Mouse (Mus musculus) small intestine, adult 2 months (tissue): ENCODE data around the gene Fgf12. TPM values are rescaled to one million over a fixed set of nuclear protein-coding genes. Genes with fewer than 3 reads are reported as not detected.

ENCODE experiments used
- H3K27ac ChIP-seq: fragments of 200-500 bp; 2 replicates; pipeline ENCODE4 v1.5.1; 2012; ENCODE audit warnings: low read depth, low read length, control low read depth, inconsistent platforms; ENCODE audit not compliant: insufficient read depth
- H3K27me3 ChIP-seq: fragments of 200-500 bp; 2 replicates; pipeline ENCODE4 v1.6.1; 2012; ENCODE audit warnings: mild to moderate bottlenecking, moderate library complexity, low read length, inconsistent platforms; ENCODE audit not compliant: control insufficient read depth, insufficient read depth
- H3K36me3 ChIP-seq: fragments of 200-500 bp; 2 replicates; pipeline ENCODE4 v1.6.1; 2012; ENCODE audit warnings: mild to moderate bottlenecking, low read length, control low read depth, inconsistent platforms; ENCODE audit not compliant: control insufficient read depth, insufficient read depth
- H3K4me1 ChIP-seq: fragments of 200-500 bp; 2 replicates; pipeline ENCODE4 v1.6.1; 2012; ENCODE audit warnings: low read length, inconsistent platforms, mixed read lengths; ENCODE audit not compliant: control insufficient read depth, insufficient read depth, insufficient read length
- H3K4me3 ChIP-seq: fragments of 200-500 bp; 2 replicates; pipeline ENCODE4 v1.5.1; 2012; ENCODE audit warnings: low read depth, mild to moderate bottlenecking, control low read depth, inconsistent platforms, low read length, moderate library complexity
- CTCF ChIP-seq: fragments of 200-500 bp; IDR thresholded peaks from 2 replicates; pipeline ENCODE4 v1.5.1; 2012; ENCODE audit warnings: low read depth, mild to moderate bottlenecking, control low read depth, inconsistent platforms, low read length, moderate library complexity, mixed read lengths; ENCODE audit not compliant: insufficient replicate concordance, insufficient read length; ENCODE audit errors: extremely low read depth
- POLR2A ChIP-seq: fragments of 200-500 bp; IDR thresholded peaks from 2 replicates; pipeline ENCODE4 v1.6.1; 2012; ENCODE audit warnings: low read depth, mild to moderate bottlenecking, control low read depth, inconsistent platforms, low read length, moderate library complexity
- WGBS: fragments of 180-500 bp; shearing (Covaris S2); methylation state at CpG from one replicate; pipeline ENCODE4 v1.1.7; 2018; 5-methylcytosine and 5-hydroxymethylcytosine counted together
- polyA plus RNA-seq: library from polyadenylated mRNA; depleted of rRNA; stranded (reverse); fragments of >200 nt; gene quantifications from 2 replicates; pipeline ENCODE4 v1.2.3, GENCODE M21; 2012

The Fgf12 gene
- polyA plus RNA-seq, 1 experiment, result 0.24 TPM

DNA sequence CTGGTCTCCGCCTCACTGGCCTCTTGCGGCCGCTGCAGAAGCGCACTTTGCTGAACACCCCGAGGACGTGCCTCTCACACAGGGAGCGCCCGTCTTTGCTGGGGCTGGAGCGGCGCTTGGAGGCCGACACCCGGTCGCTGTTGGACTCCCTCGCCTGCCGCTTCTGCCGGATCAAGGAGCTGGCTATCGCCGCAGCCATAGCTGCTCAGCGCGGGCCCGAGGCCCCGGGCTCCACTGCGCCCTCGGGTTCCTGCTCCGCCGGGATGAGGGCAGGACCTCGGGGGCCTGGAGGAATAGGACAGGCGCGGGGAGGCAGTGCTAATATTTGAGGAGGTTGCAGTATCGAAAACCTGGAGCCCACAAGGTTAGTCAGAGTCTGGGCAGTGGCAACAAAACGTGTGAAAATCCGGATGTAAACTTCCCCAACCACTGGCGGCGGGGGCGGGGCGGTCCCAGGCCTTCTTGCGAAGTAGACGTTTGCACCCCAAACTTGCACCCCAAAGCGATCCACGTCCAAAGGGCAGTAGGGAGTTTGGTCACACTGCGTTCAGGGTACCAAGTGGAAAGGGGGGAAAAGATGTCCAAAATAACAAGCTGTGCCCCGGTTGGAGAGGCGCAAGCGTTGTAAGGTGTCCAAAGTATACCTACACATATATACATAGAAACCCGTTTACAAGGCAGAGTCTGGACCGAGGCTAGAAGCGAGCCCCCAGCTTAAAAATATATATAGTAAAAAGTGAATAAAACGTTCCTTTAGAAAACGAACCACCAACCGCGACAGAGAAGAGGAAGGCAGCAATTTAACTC is 307.7 kb downstream of the Fgf12 start:
- Histone ChIP-seq H3K36me3 (no peaks in the 10 kb centered on the region), H3K4me1 (peaks cover 4% of the 10 kb centered on the region; the same call in 1 of the 2 replicates), H3K27ac (no peak overlapping the region), H3K4me3 (peak overlapping the region; percentile 61), H3K27me3 (peaks cover 22% of the 10 kb centered on the region)
- 1% methylated on average over 51 of the region's 51 CpGs for WGBS
- TF ChIP-seq POLR2A, result no peak
- TF ChIP-seq CTCF, result no peak

DNA sequence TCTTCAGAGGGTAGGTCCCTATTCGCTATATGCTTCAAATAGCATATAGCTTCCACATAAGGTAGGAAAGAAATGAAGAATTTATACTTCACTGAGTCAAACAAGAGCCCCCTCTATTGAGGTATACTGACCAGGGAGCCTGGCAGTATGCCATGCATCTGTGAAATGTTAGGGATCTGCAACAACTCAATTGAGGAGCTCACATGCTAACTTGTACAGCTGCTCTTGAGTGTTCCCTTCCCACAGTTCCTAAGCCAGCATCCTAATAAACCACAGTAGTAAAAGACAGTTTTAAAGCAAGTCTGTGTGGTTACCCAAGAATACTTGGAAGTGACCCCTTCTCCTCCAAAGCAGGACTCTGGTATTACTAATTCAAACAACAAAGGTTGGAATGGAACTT is 331.3 kb downstream of the Fgf12 start:
- H3K36me3 ChIP-seq, result no peaks in the 10 kb centered on the region
- no peaks in the 10 kb centered on the region for H3K4me1 ChIP-seq
- 86% methylated on average over 1 of the region's 1 CpGs for WGBS
- H3K27me3 ChIP-seq, result no peaks in the 10 kb centered on the region
- H3K4me3 ChIP-seq, result no peak overlapping the region
- TF ChIP-seq POLR2A (no peak), CTCF (no peak)
- H3K27ac ChIP-seq, result no peak overlapping the region

DNA sequence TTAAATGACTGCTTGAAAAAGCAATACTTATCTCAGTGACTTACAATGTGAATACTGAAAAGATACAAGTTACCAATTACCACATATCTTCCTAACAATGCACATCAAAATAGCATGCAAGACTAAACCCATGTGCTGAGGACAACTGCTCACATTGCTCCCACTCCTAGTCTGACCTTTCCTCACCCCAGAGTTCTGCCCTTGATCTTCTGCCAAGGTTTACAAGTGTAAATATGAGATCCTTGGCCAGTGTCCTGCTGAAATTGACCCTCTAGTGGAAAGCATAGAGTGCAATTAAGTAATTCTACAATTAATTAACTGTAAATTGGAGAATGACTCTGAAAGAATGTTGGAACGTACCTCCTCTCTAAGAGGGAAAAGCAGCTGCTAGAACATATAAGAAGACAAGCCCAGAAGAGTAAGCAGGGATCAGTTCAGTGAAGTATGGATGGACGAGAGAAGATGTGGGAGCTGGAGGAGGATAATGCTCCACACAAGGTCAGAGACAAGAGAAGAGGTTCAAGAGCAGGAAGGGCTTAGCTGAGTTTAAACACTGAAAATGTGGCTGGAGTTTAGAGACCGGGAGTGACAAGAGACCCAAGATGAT is 333.1 kb downstream of the Fgf12 start:
- TF ChIP-seq CTCF, result no peak
- TF ChIP-seq POLR2A, result no peak
- no peaks in the 10 kb centered on the region for H3K4me1 ChIP-seq
- no peak overlapping the region for H3K27ac ChIP-seq
- H3K27me3 ChIP-seq, result no peaks in the 10 kb centered on the region
- WGBS, result 49% methylated on average over 3 of the region's 3 CpGs
- no peak overlapping the region for H3K4me3 ChIP-seq
- no peaks in the 10 kb centered on the region for H3K36me3 ChIP-seq

DNA sequence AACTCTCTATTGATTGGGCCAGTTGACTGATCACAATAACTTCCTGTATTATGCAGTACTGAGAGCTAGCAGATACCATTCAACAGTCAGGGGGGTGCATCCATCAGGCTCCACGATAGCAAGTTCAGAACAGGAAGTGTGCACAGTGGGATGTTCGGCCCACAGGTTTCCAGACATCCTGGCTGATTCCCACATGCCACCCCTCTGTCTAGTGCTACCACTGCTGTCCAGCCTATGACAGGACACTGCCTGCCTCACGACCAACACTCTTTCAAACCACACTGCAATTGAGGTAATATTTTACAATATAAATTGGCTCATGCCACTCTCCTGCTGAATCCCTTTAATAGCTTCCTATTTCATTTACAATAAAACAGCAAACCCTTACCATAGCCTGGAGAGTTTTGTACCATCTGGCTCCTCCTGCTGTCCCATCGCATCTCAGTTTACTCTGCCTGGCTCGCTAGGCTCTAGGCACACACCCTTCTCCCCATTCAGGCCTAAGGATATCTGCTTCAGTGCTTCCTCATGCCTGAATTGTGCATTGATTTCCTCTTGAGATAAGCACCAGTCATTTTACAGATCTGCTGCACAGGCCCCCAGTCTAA is 341.6 kb downstream of the Fgf12 start:
- TF ChIP-seq POLR2A, result no peak
- TF ChIP-seq CTCF, result no peak
- H3K27ac ChIP-seq, result no peak overlapping the region
- no peaks in the 10 kb centered on the region for H3K36me3 ChIP-seq
- 78% methylated on average over 5 of the region's 5 CpGs for whole genome bisulfite sequencing
- no peaks in the 10 kb centered on the region for H3K4me1 ChIP-seq
- H3K4me3 ChIP-seq, result no peak overlapping the region
- H3K27me3 ChIP-seq, result no peaks in the 10 kb centered on the region

DNA sequence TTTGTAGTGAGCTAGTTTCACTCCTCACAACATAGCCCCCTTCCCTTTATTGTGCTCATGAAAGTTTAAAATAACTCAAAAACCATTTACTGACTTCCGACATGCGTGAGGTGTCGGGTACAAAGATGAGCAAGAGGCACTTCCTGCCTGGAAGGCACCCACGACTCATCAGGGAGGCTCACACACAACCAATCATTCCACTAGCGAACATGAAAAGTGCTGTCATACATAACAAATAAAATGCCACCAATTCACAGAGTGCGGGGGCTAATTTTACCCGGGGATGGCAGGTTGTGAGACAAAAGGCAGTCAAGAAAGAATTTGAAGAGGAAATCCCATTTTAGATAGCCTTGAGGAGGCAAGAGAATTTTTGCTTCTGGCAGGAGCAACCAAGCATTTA is 344.6 kb downstream of the Fgf12 start:
- Histone ChIP-seq H3K27ac (no peak overlapping the region), H3K4me1 (peaks cover 3% of the 10 kb centered on the region; the same call in 1 of the 2 replicates), H3K36me3 (no peaks in the 10 kb centered on the region), H3K27me3 (no peaks in the 10 kb centered on the region), H3K4me3 (no peak overlapping the region)
- TF ChIP-seq POLR2A, result no peak
- no peak for TF ChIP-seq CTCF
- 77% methylated on average over 7 of the region's 7 CpGs for WGBS

DNA sequence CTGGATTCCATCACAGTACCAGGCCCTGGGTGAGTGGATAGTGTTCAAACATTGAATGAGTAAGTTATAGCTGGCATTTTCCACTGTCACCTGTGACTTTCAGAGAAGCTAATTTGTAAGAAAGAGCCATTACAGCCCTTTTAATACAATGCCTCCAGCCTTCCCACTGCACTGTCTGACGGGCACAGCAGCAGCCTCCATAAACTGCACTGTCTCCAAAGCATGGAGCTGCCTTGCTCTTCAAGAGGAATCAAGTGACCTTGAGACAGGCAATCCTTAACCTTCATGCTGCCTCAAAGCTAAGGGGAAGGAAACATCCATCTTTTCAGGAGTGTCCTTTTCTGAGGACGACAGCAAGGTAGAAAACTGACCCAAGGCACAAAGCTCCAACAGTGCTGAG is 345.0 kb downstream of the Fgf12 start:
- Histone ChIP-seq H3K4me1 (peaks cover 3% of the 10 kb centered on the region; the same call in 1 of the 2 replicates), H3K27me3 (no peaks in the 10 kb centered on the region), H3K4me3 (no peak overlapping the region), H3K36me3 (no peaks in the 10 kb centered on the region), H3K27ac (no peak overlapping the region)
- no peak for TF ChIP-seq POLR2A
- 72% methylated on average over 2 of the region's 2 CpGs for WGBS

DNA sequence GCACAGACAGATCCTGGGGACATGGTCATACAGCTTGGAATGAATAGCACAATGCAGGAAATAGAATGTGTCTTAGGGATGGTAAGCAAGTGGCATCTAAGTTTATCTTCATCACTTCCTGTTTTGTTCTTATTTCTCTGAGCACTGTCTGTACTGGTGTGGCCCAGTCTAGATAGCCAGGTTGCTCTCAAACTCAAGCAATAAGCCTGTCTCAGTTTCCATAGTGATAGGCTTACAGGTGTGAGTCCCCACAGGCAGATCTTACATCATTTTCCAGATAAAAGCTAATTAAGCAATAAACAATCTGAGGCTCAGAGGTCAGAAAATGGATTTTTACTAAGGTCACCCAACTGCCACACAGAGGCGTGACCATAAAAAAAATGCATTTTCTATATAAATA is 348.7 kb downstream of the Fgf12 start:
- TF ChIP-seq POLR2A, result no peak
- TF ChIP-seq CTCF, result no peak
- H3K27ac ChIP-seq, result no peak overlapping the region
- no peaks in the 10 kb centered on the region for H3K36me3 ChIP-seq
- H3K4me1 ChIP-seq, result peaks cover 3% of the 10 kb centered on the region; the same call in 1 of the 2 replicates
- H3K27me3 ChIP-seq, result no peaks in the 10 kb centered on the region
- 31% methylated on average over 1 of the region's 1 CpGs for WGBS
- H3K4me3 ChIP-seq, result no peak overlapping the region
